Mouse (Mus musculus): Measurements from ENCODE around the gene Apoa1.

The Apoa1 gene

DNA sequence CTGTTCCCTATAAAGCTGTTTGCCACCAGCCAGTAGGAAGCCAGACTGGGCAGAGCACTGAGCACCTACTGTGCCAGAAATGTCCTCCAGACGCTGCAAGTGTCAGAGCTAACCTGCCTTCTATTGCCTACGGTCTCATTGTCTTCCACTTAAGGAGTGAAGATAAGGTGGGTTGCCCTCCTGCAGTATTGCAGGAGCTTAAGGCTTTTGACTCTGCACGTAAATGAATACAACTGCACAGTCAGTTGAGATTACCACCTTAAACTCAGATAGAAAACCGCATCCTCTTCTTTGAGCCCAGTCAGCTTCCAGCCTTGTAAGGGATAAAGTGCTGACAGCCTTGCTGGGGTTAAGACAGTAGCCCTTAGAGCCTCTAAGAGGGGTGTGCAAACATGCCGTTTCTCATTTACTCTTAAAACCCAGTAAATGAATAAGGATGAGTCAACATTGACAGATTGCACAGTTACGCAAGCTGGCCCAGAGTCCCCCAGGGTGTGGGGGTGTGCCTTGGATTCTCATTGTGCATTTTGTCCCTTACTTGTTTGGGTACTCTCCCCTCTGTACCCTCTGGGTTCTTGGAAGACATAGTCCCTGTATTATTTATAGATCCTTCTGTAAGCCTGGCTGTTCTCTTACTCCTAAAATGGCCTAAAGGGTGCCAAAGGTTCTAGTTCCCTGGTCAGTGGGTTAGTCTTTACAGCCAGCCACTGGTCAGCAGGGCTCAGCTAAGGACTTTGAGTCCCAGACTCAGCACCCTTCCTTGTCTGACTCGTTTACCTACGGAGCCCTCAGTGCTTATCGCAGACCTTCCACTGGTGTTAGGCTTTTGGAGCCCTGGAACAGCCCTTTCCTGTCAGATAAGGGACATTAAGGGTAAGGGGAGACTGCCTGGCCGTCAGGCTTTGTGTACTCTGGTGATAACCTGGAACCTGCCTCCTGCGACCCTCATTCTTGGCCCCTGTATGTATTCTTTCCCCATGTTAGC is 12.8 kb upstream of the Apoa1 start:
- no peak for DNase-seq (ENCODE audit: low read depth)

DNA sequence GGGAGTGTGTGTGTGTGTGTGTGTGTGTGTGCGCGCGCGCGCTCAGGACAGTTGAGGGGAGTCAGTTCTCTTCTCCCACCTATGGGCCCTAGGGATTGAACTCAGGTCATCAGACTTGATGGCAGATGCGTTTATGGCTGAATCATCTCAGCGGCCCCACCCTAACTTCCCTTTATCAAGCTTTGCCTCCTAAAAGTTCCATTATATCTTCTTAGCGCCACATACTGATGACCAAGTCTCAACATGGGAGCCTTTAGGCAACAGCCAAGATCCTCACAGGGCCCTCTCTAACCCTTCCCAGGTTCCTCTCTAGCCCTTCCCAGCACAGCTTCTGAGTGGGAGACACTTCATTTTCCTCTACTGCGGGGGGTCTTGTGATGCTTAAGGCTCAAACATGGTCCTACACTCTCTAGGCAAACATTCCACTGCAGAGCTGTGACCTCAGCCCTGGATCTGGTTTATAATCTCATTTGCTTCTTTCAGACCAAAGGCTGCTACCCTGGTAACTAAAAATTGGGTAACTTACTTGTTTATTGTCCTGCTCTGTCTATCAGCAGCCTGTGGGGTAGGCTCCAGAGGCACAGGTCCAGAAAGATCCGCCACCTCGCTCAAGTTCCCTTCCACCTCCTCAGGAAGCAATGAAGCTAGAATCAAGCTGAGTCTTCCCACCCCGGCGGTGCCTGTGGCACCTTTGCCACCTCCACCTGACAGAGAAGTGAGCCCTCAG is 11.5 kb upstream of the Apoa1 start:
- no peak for DNase-seq (ENCODE audit: low read depth)

DNA sequence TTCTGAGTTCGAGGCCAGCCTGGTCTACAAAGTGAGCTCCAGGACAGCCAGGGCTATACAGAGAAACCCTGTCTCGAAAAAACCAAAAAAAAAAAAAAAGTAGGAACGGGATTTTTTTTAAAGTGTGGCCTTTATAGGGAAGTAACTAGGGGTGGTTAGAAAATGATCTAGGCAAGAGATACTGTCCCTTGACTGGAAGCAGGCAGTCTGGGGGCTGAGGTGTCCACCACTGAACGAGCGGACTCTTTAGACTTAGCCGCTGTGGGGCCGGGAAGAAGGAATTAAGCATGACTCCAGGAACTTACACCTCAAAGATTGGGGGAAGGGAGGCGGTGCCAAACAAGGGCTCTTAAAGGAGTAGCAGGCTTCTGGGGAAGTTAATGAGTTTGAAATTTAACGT is 10.2 kb upstream of the Apoa1 start:
- DNase-seq (ENCODE audit: low read depth), result no peak

DNA sequence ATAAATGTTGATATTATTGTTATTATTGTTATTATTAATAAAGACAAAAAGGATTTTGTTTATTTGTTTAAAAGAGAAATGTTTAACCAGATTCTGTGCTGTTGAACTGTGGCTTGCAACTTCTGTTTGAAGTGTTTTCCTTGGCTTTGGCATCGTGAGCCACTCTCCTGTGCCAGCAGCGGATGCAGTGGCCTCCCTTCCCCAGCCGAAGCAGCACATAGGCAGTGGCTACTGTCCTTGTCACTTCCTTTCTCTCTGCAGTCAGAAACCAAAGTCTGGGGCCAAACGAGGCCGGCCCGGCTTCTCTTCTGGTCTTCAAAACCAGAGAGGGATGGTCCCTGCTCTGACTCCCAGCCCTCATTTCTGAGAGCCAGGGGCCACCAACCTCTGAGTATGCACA is 5.3 kb upstream of the Apoa1 start:
- no peak for DNase-seq (ENCODE audit: low read depth)

DNA sequence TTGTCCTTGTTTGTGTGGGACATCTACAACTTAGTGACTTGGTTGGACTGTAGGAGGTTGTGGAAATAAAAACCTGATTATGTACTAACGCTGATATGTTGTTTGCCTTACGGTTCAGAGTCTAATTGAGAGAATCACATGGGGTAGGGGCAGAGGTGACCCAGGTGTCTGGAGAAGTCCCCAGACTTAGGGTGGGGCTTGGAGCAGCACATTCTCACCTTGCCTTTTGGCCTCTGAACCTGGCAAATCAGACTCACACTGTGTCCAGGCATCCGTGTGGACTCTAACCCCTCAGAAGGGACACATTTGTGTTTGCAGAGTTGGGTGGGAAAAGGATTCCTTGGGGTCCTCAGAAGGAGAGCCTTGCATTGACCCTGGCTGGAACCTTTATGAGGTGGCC is 4.3 kb upstream of the Apoa1 start:
- DNase-seq (ENCODE audit: low read depth), result no peak

DNA sequence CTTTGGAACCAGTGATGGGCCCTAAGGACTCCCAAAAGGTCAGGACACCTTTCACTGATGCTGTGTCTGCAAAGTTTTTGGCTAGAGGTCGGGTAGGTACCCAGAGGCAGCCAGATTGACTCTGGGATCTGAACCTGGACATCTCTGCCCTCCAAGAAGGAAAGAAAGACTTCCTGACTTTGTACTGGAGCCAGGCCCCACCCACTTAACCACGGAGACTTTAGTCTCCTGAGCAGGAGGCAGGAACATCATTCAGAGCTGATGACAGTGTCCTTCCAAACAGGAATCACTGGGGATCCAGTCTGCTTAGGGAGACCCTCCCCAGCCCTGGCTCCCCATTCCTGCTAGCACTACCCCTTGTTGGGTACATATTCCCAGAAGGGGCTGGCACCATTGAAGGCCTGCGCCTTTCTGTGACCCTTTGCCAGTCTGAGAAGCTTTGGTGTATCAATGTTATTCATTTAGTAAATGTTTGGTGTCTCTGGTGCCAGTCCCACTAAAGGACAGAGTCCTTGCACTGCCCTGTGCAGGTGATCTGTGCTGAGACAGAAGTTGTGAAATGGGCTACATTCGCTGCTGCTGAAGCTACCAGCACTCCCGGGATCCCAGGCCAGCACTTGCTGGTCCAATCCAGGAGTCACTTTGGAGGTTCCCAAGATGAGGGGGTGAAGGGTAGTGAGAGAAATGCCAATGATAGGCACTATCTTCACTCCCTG is 3.3 kb upstream of the Apoa1 start:
- no peak for DNase-seq (ENCODE audit: low read depth)

DNA sequence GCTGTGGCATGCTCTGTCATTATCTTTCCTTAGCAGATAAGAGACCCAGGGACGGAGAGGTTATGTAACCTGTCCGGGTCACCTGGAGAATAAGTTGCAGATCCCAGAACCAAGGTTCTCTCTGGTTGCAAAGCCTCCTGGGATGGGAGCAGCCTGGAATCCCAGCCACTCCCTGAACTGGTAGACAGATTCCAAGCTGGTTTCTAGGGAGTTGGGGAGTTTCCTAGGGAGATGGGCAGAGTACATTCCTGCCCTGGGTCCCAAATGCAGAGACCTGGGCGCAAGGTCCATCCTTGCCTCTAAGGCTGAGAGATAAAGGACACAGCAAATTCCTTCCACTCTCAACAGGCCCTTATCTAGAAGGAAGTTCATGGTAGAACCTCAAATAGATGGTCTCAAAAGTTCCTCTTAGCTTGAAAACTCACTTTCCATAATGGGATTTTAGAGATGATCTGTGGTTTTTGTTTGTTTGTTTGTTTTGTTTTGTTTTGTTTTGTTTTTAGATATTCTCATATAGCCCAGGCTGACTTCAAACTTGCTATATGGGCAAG is 1.2 kb upstream of the Apoa1 start:
- DNase-seq (ENCODE audit: low read depth), result no peak

DNA sequence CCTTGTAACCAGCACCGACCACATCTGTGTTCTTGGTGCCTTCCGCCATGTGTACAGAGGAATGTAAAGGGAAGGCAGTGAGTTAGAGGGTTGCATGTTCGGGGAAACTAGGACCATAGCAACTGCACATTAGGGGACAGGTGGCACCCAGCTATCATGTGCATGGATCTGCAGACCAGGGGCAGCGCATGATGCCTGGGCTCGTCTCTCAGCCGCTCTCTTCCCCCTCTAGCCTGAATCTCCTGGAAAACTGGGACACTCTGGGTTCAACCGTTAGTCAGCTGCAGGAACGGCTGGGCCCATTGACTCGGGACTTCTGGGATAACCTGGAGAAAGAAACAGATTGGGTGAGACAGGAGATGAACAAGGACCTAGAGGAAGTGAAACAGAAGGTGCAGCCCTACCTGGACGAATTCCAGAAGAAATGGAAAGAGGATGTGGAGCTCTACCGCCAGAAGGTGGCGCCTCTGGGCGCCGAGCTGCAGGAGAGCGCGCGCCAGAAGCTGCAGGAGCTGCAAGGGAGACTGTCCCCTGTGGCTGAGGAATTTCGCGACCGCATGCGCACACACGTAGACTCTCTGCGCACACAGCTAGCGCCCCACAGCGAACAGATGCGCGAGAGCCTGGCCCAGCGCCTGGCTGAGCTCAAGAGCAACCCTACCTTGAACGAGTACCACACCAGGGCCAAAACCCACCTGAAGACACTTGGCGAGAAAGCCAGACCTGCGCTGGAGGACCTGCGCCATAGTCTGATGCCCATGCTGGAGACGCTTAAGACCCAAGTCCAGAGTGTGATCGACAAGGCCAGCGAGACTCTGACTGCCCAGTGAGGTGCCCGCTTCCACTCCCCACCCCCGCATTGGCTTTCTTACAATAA is 1.4 kb downstream of the Apoa1 start:
- DNase-seq (ENCODE audit: low read depth), result peak; percentile 31

DNA sequence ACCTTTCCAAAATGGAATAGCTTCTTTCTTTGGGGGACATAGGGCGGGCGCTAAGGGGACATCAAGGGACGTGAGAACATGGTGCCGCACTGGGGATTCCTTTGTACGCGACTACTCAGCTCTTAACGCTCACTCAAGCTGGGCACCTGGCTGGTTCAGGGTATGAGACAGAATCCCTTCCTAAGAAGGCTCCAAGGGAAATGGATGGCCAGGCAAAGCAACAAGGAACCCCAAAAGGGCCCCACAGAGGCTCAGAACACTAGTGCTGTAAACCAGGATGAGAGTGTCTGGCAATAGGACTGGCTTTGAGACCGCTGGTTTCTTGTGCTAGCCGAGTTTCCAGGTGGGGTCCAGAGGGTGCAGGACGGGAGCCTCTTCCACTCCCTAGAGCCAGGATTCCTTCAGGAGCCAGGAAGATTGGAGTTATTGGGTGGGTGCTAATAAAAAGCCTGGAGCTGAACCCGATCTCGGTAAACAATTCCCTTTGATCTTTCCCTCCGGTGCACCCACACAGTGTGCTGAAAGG is 2.1 kb downstream of the Apoa1 start:
- no peak for DNase-seq (ENCODE audit: low read depth)

DNA sequence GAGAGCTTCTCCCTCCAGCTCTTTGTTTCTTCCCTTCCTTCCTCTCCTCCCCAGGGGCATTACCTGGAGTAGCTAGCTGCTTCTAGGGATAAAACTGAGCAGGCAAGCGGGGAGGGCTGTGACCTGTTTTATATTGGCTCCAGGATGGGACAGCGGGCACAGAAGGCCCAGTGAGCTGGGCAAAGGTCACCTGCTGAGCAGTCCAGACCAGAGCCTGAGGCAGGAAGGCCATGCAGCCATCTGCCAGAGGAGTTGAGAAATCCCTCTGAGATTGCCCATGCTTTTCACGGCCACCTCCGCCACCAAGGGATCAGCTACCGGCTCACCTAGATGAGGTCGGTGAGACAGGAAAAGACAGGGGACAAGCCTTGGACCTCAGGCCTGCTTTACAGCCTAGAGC is 6.8 kb downstream of the Apoa1 start:
- no peak for DNase-seq (ENCODE audit: low read depth)

DNA sequence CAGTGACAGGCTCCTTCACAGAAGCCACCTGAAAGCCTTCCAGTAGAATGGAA is 7.0 kb downstream of the Apoa1 start, which contains the start of gene Apoc3:
Gene Apoc3, minus strand, starts transcription at position 41 of the 53 bp plus-strand sequence.
- DNase-seq (ENCODE audit: low read depth), result no peak

DNA sequence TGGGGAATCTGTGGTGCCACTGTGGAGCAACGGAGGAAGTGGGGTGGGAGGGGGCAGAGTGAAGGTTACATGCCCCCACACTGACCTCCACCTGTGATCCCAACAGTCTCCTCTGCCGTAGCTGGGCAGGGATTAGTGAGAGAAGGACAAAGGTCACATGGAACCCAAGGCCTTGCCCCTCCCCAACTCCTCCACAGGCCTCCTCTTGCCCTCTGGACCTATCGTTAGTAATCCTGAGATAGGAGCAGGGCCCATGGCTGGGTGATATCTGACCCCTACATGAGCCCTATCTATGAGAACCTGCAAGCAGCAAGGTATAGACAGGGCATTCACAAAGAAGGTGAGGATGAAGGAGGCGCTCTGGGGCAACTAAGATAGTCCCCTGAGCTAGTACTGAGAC is 7.3 kb downstream of the Apoa1 start:
- DNase-seq (ENCODE audit: low read depth), result no peak

DNA sequence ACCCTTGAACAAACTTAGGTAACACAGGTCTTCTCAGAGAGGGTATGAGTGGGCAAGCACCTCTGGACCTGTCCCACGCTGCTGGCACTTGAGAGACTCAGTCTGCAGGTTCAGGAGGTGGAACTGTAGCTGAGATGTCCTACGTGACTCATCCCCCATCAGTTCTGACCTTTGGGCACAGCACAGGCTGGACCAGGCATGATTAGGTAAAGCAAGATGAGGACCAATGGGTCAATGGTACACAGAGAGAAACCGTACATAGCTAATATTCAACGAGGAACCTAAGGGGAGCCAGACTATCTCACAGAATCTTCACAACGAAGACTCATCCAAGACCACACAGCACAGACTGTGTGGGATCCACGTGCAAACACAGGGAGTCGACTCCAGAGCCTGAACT is 10.5 kb downstream of the Apoa1 start:
- no peak for DNase-seq (ENCODE audit: low read depth)

DNA sequence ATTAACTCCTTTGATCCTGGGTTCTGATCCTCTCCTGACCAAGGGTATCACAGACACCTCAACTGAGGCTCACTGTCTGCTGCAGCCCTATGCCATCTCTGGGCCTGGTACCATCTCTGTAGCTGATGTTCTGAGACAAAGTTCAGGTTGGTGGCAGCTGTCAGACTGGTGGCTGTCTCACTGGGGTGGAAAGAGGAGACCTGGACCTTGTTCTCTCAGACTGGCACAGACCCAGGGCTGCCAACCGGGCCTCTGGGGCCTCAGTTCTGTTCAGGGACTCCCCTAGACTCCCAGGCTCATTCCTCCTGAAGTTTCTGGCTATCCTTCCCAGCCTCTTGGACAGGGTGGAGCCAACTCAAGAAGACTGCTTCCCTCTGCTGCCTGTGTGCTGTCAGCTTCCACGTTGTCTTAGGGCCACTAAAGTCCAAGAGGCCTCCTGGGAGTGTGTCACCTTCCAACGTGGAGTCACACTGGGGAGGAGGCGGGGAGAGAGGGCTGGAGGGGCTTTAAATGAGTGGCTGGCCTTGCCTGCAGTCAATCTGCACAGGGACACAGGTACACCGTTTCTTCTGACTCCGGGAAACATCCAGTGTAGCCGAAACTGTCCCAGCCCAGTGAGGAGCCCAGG is 12.3 kb downstream of the Apoa1 start, which contains the start of gene Apoa4:
Gene Apoa4, plus strand, starts transcription at position 171 of the 628 bp plus-strand sequence.
- no peak for DNase-seq (ENCODE audit: low read depth)

DNA sequence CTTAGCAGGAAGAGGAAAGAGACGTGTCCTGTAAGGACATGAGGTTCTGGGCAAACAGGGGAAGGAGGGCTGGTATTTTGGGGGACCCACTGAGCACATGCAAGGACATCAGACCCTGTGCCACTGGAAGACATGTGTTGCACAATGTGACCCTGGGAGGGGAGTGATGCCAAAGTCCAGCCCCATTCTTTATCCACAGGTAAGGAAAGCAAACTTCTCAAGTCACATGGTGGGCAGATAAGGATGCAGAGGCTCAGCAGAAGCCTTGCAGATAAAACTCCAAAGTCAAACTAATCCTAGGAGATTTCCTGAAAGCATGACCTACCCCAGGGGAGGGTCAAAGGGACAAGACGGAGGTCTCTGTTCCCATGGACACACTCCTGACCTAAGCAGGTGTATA is 13.4 kb downstream of the Apoa1 start:
- DNase-seq (ENCODE audit: low read depth), result no peak

DNA sequence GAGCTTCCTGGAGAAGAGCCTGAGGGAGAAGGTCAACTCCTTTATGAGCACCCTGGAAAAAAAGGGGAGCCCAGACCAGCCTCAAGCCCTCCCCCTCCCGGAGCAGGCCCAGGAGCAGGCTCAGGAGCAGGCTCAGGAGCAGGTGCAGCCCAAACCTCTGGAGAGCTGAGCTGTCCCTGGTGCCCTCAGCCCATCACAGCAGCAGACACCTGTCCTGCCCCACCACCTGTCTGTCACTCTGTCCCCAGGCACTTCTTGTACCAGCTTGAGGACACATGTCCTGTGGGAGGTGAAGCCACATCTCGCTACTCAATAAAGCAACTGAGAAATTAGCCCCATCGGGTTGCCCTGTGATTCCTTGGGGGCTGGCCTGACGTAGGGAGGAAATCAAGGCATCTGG is 14.7 kb downstream of the Apoa1 start:
- DNase-seq (ENCODE audit: low read depth), result no peak

DNA sequence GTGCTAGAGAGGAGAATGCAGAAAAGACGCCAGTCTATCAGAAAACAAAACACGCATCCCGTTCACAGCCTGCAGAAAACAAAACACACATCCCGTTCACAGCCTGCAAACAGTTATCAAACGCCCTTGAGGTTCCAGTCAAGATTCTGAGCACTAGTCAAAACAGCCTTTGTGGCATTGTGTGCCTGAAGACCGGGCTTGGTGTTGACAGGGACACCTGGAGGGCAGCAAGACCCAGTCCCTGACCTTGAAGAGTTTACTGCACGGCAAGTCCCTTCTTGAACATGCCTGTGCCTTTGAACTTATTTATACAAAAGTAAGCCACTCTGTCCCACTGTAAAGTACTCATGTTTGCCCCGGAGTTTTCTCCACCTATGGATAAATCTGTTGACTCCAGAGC is 15.2 kb downstream of the Apoa1 start:
- DNase-seq (ENCODE audit: low read depth), result no peak

DNA sequence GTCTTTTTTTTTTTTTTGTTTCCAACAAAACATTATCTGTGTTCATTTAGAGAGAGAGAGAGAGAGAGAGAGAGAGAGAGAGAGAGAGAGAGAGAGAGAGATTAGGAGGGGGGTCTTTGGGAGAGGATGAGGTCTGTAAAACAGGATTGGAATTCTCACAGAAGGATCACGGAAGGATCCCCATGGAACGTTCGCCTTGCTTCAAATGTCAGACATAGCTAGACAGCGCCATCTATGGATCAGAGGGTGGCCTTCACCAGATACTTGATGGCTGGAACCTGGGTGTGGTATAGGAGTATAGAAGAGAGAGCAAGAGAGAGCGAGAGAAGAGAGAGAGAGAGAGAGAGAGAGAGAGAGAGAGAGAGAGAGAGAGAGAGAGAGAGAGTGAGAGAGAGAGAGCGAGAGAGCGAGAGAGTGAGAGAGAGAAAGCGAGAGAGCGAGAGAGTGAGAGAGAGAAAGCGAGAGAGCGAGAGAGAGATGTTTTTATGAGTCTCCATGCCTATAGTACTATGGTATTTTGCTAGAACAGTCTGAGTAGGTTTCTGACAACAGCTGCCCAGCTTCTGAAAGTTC is 18.5 kb downstream of the Apoa1 start:
- peak; percentile 36 for DNase-seq (ENCODE audit: low read depth)

DNA sequence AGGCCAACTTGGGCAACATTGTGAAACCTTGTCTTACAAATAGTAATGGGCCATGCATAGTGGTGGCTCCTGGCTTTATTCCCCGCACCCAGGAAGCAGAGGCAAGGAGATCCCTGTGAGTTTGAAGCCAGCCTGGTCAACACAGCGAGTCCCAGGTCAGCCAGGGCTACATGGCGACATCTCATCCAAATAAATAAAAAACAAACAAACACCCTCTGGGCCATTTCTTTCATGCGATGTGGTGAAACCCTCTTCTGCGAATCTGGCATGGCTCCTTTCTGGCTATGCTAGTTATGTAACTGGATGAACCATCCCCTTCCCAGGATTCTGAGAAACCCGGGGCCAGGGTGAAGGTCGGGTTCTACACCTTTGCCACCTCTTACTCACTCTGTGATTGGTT is 27.8 kb downstream of the Apoa1 start:
- DNase-seq (ENCODE audit: low read depth), result no peak

DNA sequence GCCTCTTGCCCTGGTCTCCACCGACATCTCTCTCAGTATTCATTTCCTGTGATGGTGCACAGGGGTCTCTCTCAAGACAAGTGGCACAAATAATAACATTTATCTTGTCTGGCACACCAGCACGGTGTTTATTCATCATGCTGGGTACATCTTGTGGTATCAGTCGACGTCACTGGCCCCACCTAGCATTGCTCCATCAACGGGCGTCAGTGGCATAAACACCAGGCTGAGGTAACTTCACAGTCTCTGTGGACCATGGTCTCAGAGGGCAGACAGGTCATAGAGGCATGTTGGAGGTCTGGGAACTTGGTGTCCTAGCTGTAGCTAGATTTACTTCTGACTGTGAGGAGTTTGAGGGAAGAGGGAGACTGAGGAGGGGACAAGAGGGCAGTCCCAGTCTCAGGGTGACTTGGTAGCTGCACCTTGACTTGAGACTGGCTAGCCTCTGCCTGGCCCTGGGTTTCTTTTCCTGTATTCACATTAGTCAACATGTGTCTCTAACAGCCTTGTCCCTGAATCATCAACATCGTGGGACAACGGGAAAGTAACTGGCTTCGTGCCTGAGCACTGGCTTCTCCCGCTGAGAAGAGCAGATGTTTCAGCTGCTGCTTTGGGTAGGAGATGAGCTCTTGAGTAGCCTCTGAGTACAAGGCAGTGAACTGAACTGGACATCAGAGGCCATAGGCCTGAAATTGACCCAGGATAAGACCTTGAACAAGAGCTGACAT is 28.4 kb downstream of the Apoa1 start:
- no peak for DNase-seq (ENCODE audit: low read depth)

All from fibroblast of lung, adult 2 months (primary cell).